Mouse (Mus musculus): ENCODE data around the gene Ccdc9b. TPM values are rescaled to one million over a fixed set of nuclear protein-coding genes. Genes with fewer than 3 reads are reported as not detected.

Gene Ccdc9b
- polyA plus RNA-seq (2012; rRNA removed): 20.8 and 27.6 TPM in 2 replicates

GRCm38 (mm10) chr2:118761906-118762783 lies at the start of gene Ccdc9b:
Ccdc9b (minus strand) TSS chr2:118762661.
- TF ChIP-seq POLR2A (IDR thresholded peaks at IDR 0.05; ENCODE audit: borderline replicate concordance, extremely low read depth, low read depth, low read length): peak; percentile 75; the same call in 1 of the 2 replicates
- no peak for TF ChIP-seq CTCF (IDR thresholded peaks at IDR 0.05; ENCODE audit: insufficient read depth, low read length)
- H3K4me3 ChIP-seq (replicated peaks; ENCODE audit: extremely low read depth, low read depth, low read length): peak within 1 kb of the TSS; percentile 80
- peak; percentile 96 for DNase-seq
- peaks cover 38% of the 10 kb centered on the region for H3K4me1 ChIP-seq (ENCODE audit: control insufficient read depth, insufficient read depth, low read length)
- WGBS: 6% methylated on average over 29 of the region's 29 CpGs

GRCm38 (mm10) chr2:118810861-118811260 lies 48.4 kb upstream of the Ccdc9b start:
- no peak for DNase-seq
- H3K4me1 ChIP-seq (ENCODE audit: control insufficient read depth, insufficient read depth, low read length): peaks cover 7% of the 10 kb centered on the region
- WGBS: 57% methylated on average over 2 of the region's 2 CpGs
- no peak for TF ChIP-seq CTCF (IDR thresholded peaks at IDR 0.05; ENCODE audit: insufficient read depth, low read length)
- no peak for TF ChIP-seq POLR2A (IDR thresholded peaks at IDR 0.05; ENCODE audit: borderline replicate concordance, extremely low read depth, low read depth, low read length)
- no peak overlapping the region for H3K4me3 ChIP-seq (replicated peaks; ENCODE audit: extremely low read depth, low read depth, low read length)

GRCm38 (mm10) chr2:118806860-118807259 lies 44.4 kb upstream of the Ccdc9b start:
- H3K4me3 ChIP-seq (replicated peaks; ENCODE audit: extremely low read depth, low read depth, low read length): no peak overlapping the region
- H3K4me1 ChIP-seq (ENCODE audit: control insufficient read depth, insufficient read depth, low read length): peaks cover 4% of the 10 kb centered on the region; the same call in 1 of the 2 replicates
- 54% methylated on average over 4 of the region's 4 CpGs for WGBS
- TF ChIP-seq POLR2A (IDR thresholded peaks at IDR 0.05; ENCODE audit: borderline replicate concordance, extremely low read depth, low read depth, low read length) (no peak), CTCF (IDR thresholded peaks at IDR 0.05; ENCODE audit: insufficient read depth, low read length) (no peak)
- no peak for DNase-seq

GRCm38 (mm10) chr2:118805756-118806155 lies 43.3 kb upstream of the Ccdc9b start:
- WGBS: 23% methylated on average over 3 of the region's 3 CpGs
- DNase-seq: no peak
- no peak overlapping the region for H3K4me3 ChIP-seq (replicated peaks; ENCODE audit: extremely low read depth, low read depth, low read length)
- no peak for TF ChIP-seq POLR2A (IDR thresholded peaks at IDR 0.05; ENCODE audit: borderline replicate concordance, extremely low read depth, low read depth, low read length)
- no peak for TF ChIP-seq CTCF (IDR thresholded peaks at IDR 0.05; ENCODE audit: insufficient read depth, low read length)
- H3K4me1 ChIP-seq (ENCODE audit: control insufficient read depth, insufficient read depth, low read length): peaks cover 4% of the 10 kb centered on the region; the same call in 1 of the 2 replicates

GRCm38 (mm10) chr2:118805137-118805536 lies 42.7 kb upstream of the Ccdc9b start:
- Histone ChIP-seq H3K4me1 (ENCODE audit: control insufficient read depth, insufficient read depth, low read length) (peaks cover 4% of the 10 kb centered on the region; the same call in 1 of the 2 replicates), H3K4me3 (replicated peaks; ENCODE audit: extremely low read depth, low read depth, low read length) (no peak overlapping the region)
- TF ChIP-seq POLR2A (IDR thresholded peaks at IDR 0.05; ENCODE audit: borderline replicate concordance, extremely low read depth, low read depth, low read length): no peak
- no peak for TF ChIP-seq CTCF (IDR thresholded peaks at IDR 0.05; ENCODE audit: insufficient read depth, low read length)
- DNase-seq: peak; percentile 11
- 22% methylated on average over 3 of the region's 3 CpGs for WGBS

GRCm38 (mm10) chr2:118804474-118804873 lies 42.0 kb upstream of the Ccdc9b start:
- 68% methylated on average over 2 of the region's 2 CpGs for WGBS
- DNase-seq: no peak
- H3K4me1 ChIP-seq (ENCODE audit: control insufficient read depth, insufficient read depth, low read length): peaks cover 4% of the 10 kb centered on the region; the same call in 1 of the 2 replicates
- no peak overlapping the region for H3K4me3 ChIP-seq (replicated peaks; ENCODE audit: extremely low read depth, low read depth, low read length)
- TF ChIP-seq POLR2A (IDR thresholded peaks at IDR 0.05; ENCODE audit: borderline replicate concordance, extremely low read depth, low read depth, low read length): no peak

- 83% methylated on average over 4 of the region's 4 CpGs for WGBS
- no peak for DNase-seq
- TF ChIP-seq CTCF (IDR thresholded peaks at IDR 0.05; ENCODE audit: insufficient read depth, low read length) (no peak), POLR2A (IDR thresholded peaks at IDR 0.05; ENCODE audit: borderline replicate concordance, extremely low read depth, low read depth, low read length) (no peak)
- Histone ChIP-seq H3K4me3 (replicated peaks; ENCODE audit: extremely low read depth, low read depth, low read length) (no peak overlapping the region), H3K4me1 (ENCODE audit: control insufficient read depth, insufficient read depth, low read length) (peaks cover 4% of the 10 kb centered on the region; the same call in 1 of the 2 replicates)
These were observed 40.2 kb upstream of the Ccdc9b start for GRCm38 (mm10) chr2:118802542-118803118.

- Histone ChIP-seq H3K4me1 (ENCODE audit: control insufficient read depth, insufficient read depth, low read length) (no peaks in the 10 kb centered on the region), H3K4me3 (replicated peaks; ENCODE audit: extremely low read depth, low read depth, low read length) (no peak overlapping the region)
- WGBS: 69% methylated on average over 4 of the region's 4 CpGs
- no peak for TF ChIP-seq POLR2A (IDR thresholded peaks at IDR 0.05; ENCODE audit: borderline replicate concordance, extremely low read depth, low read depth, low read length)
- no peak for TF ChIP-seq CTCF (IDR thresholded peaks at IDR 0.05; ENCODE audit: insufficient read depth, low read length)
- no peak for DNase-seq
These were observed 31.2 kb upstream of the Ccdc9b start for GRCm38 (mm10) chr2:118793636-118794035.

GRCm38 (mm10) chr2:118792259-118792613 lies 29.8 kb upstream of the Ccdc9b start:
- Histone ChIP-seq H3K4me3 (replicated peaks; ENCODE audit: extremely low read depth, low read depth, low read length) (no peak overlapping the region), H3K4me1 (ENCODE audit: control insufficient read depth, insufficient read depth, low read length) (no peaks in the 10 kb centered on the region)
- DNase-seq: no peak
- 82% methylated on average over 4 of the region's 4 CpGs for WGBS
- TF ChIP-seq CTCF (IDR thresholded peaks at IDR 0.05; ENCODE audit: insufficient read depth, low read length) (no peak), POLR2A (IDR thresholded peaks at IDR 0.05; ENCODE audit: borderline replicate concordance, extremely low read depth, low read depth, low read length) (no peak)
